Mouse (Mus musculus): Measurements from ENCODE around the gene Btbd16. TPM values are rescaled to one million over a fixed set of nuclear protein-coding genes. Genes with fewer than 3 reads are reported as not detected.

The Btbd16 gene
- polyA plus RNA-seq, 1 experiment from 2014 or later: not detected

GRCm38 (mm10) chr7:130773171-130773830 is 568 bp upstream of the Btbd16 start:
- H3K27ac ChIP-seq: no peak overlapping the region
- H3K4me2 ChIP-seq: no peak overlapping the region
- ATAC-seq (ENCODE audit: insufficient number of reproducible peaks, insufficient read depth, low FRiP score, low TSS enrichment, low read depth): no peak
- H3K4me1 ChIP-seq (replicated peaks): no peaks in the 10 kb centered on the region
- H3K4me3 ChIP-seq (replicated peaks): no peak overlapping the region
- no peaks in the 10 kb centered on the region for H3K27me3 ChIP-seq
- H3K36me3 ChIP-seq: no peaks in the 10 kb centered on the region
- H3K9me3 ChIP-seq: no peaks in the 10 kb centered on the region
- WGBS: 68% methylated on average over 11 of the region's 11 CpGs
- no peak overlapping the region for H3K9ac ChIP-seq (replicated peaks)

- H3K4me3 ChIP-seq (replicated peaks): no peak overlapping the region
- no peak overlapping the region for H3K27ac ChIP-seq
- no peaks in the 10 kb centered on the region; the same call in 1 of the 2 replicates for H3K4me1 ChIP-seq (replicated peaks)
- no peaks in the 10 kb centered on the region for H3K27me3 ChIP-seq
- no peaks in the 10 kb centered on the region for H3K9me3 ChIP-seq
- ATAC-seq (ENCODE audit: insufficient number of reproducible peaks, insufficient read depth, low FRiP score, low TSS enrichment, low read depth): no peak
- no peaks in the 10 kb centered on the region for H3K36me3 ChIP-seq
- WGBS: 56% methylated on average over 5 of the region's 5 CpGs
- H3K4me2 ChIP-seq: no peak overlapping the region
- H3K9ac ChIP-seq (replicated peaks): no peak overlapping the region
These were observed 7.1 kb downstream of the Btbd16 start for GRCm38 (mm10) chr7:130780866-130781419.

GRCm38 (mm10) chr7:130782501-130783050 is 8.7 kb downstream of the Btbd16 start:
- Histone ChIP-seq H3K4me1 (replicated peaks) (peaks cover 4% of the 10 kb centered on the region; the same call in 1 of the 2 replicates), H3K4me3 (replicated peaks) (no peak overlapping the region), H3K27me3 (no peaks in the 10 kb centered on the region), H3K36me3 (no peaks in the 10 kb centered on the region), H3K9me3 (no peaks in the 10 kb centered on the region), H3K4me2 (no peak overlapping the region), H3K27ac (no peak overlapping the region), H3K9ac (replicated peaks) (no peak overlapping the region)
- 77% methylated on average over 5 of the region's 5 CpGs for WGBS
- no peak for ATAC-seq (ENCODE audit: insufficient number of reproducible peaks, insufficient read depth, low FRiP score, low TSS enrichment, low read depth)

- 80% methylated on average over 12 of the region's 12 CpGs for WGBS
- H3K9ac ChIP-seq (replicated peaks): no peak overlapping the region
- H3K4me1 ChIP-seq (replicated peaks): peaks cover 4% of the 10 kb centered on the region; the same call in 1 of the 2 replicates
- H3K4me2 ChIP-seq: no peak overlapping the region
- no peak for ATAC-seq (ENCODE audit: insufficient number of reproducible peaks, insufficient read depth, low FRiP score, low TSS enrichment, low read depth)
- no peak overlapping the region for H3K4me3 ChIP-seq (replicated peaks)
- no peaks in the 10 kb centered on the region for H3K36me3 ChIP-seq
- no peaks in the 10 kb centered on the region for H3K27me3 ChIP-seq
- H3K27ac ChIP-seq: no peak overlapping the region
- no peaks in the 10 kb centered on the region for H3K9me3 ChIP-seq
These were observed 12.2 kb downstream of the Btbd16 start for GRCm38 (mm10) chr7:130785923-130786575.

- H3K36me3 ChIP-seq: no peaks in the 10 kb centered on the region
- no peaks in the 10 kb centered on the region for H3K27me3 ChIP-seq
- H3K4me1 ChIP-seq (replicated peaks): peaks cover 4% of the 10 kb centered on the region; the same call in 1 of the 2 replicates
- no peak overlapping the region for H3K9ac ChIP-seq (replicated peaks)
- H3K27ac ChIP-seq: no peak overlapping the region
- H3K9me3 ChIP-seq: no peaks in the 10 kb centered on the region
- H3K4me3 ChIP-seq (replicated peaks): no peak overlapping the region
- ATAC-seq (ENCODE audit: insufficient number of reproducible peaks, insufficient read depth, low FRiP score, low TSS enrichment, low read depth): no peak
- no peak overlapping the region for H3K4me2 ChIP-seq
- 80% methylated on average over 5 of the region's 5 CpGs for WGBS
These were observed 12.8 kb downstream of the Btbd16 start for GRCm38 (mm10) chr7:130786708-130787107.

GRCm38 (mm10) chr7:130787537-130787936 is 13.7 kb downstream of the Btbd16 start:
- H3K9ac ChIP-seq (replicated peaks): no peak overlapping the region
- no peak overlapping the region for H3K4me2 ChIP-seq
- no peak overlapping the region for H3K4me3 ChIP-seq (replicated peaks)
- peaks cover 4% of the 10 kb centered on the region; the same call in 1 of the 2 replicates for H3K4me1 ChIP-seq (replicated peaks)
- no peaks in the 10 kb centered on the region for H3K27me3 ChIP-seq
- H3K9me3 ChIP-seq: no peaks in the 10 kb centered on the region
- WGBS: 98% methylated on average over 4 of the region's 4 CpGs
- no peaks in the 10 kb centered on the region for H3K36me3 ChIP-seq
- no peak overlapping the region for H3K27ac ChIP-seq
- ATAC-seq (ENCODE audit: insufficient number of reproducible peaks, insufficient read depth, low FRiP score, low TSS enrichment, low read depth): no peak

- whole genome bisulfite sequencing: 71% methylated on average over 3 of the region's 3 CpGs
- H3K4me3 ChIP-seq (replicated peaks): no peak overlapping the region
- H3K27me3 ChIP-seq: no peaks in the 10 kb centered on the region
- H3K9me3 ChIP-seq: no peaks in the 10 kb centered on the region
- H3K36me3 ChIP-seq: no peaks in the 10 kb centered on the region
- peaks cover 4% of the 10 kb centered on the region; the same call in 1 of the 2 replicates for H3K4me1 ChIP-seq (replicated peaks)
- H3K27ac ChIP-seq: no peak overlapping the region
- no peak overlapping the region for H3K4me2 ChIP-seq
- no peak overlapping the region for H3K9ac ChIP-seq (replicated peaks)
- ATAC-seq (ENCODE audit: insufficient number of reproducible peaks, insufficient read depth, low FRiP score, low TSS enrichment, low read depth): no peak
These were observed 15.1 kb downstream of the Btbd16 start for GRCm38 (mm10) chr7:130788950-130789349.

- ATAC-seq (ENCODE audit: insufficient number of reproducible peaks, insufficient read depth, low FRiP score, low TSS enrichment, low read depth): no peak
- Histone ChIP-seq H3K36me3 (no peaks in the 10 kb centered on the region), H3K9ac (replicated peaks) (no peak overlapping the region), H3K4me2 (no peak overlapping the region), H3K4me3 (replicated peaks) (no peak overlapping the region), H3K27ac (no peak overlapping the region), H3K27me3 (no peaks in the 10 kb centered on the region), H3K4me1 (replicated peaks) (peaks cover 4% of the 10 kb centered on the region; the same call in 1 of the 2 replicates), H3K9me3 (no peaks in the 10 kb centered on the region)
- WGBS: 87% methylated on average over 7 of the region's 7 CpGs
These were observed 15.6 kb downstream of the Btbd16 start for GRCm38 (mm10) chr7:130789456-130789855.

- no peak for ATAC-seq (ENCODE audit: insufficient number of reproducible peaks, insufficient read depth, low FRiP score, low TSS enrichment, low read depth)
- Histone ChIP-seq H3K4me2 (no peak overlapping the region), H3K36me3 (no peaks in the 10 kb centered on the region), H3K4me3 (replicated peaks) (no peak overlapping the region), H3K27ac (no peak overlapping the region), H3K27me3 (no peaks in the 10 kb centered on the region), H3K9ac (replicated peaks) (no peak overlapping the region), H3K4me1 (replicated peaks) (peaks cover 7% of the 10 kb centered on the region), H3K9me3 (no peaks in the 10 kb centered on the region)
- WGBS: 46% methylated on average over 8 of the region's 9 CpGs
These were observed 19.8 kb downstream of the Btbd16 start for GRCm38 (mm10) chr7:130793671-130794070.

- Histone ChIP-seq H3K4me3 (replicated peaks) (no peak overlapping the region), H3K36me3 (no peaks in the 10 kb centered on the region), H3K27me3 (no peaks in the 10 kb centered on the region), H3K27ac (no peak overlapping the region), H3K4me1 (replicated peaks) (peaks cover 7% of the 10 kb centered on the region), H3K4me2 (no peak overlapping the region), H3K9ac (replicated peaks) (no peak overlapping the region), H3K9me3 (no peaks in the 10 kb centered on the region)
- 78% methylated on average over 8 of the region's 8 CpGs for WGBS
- ATAC-seq (ENCODE audit: insufficient number of reproducible peaks, insufficient read depth, low FRiP score, low TSS enrichment, low read depth): no peak
These were observed 22.9 kb downstream of the Btbd16 start for GRCm38 (mm10) chr7:130796786-130797185.

- no peaks in the 10 kb centered on the region for H3K9me3 ChIP-seq
- no peak overlapping the region for H3K4me2 ChIP-seq
- no peak overlapping the region for H3K27ac ChIP-seq
- no peaks in the 10 kb centered on the region for H3K27me3 ChIP-seq
- H3K4me1 ChIP-seq (replicated peaks): peaks cover 7% of the 10 kb centered on the region
- H3K4me3 ChIP-seq (replicated peaks): no peak overlapping the region
- 90% methylated on average over 6 of the region's 6 CpGs for WGBS
- H3K9ac ChIP-seq (replicated peaks): no peak overlapping the region
- H3K36me3 ChIP-seq: no peaks in the 10 kb centered on the region
- no peak for ATAC-seq (ENCODE audit: insufficient number of reproducible peaks, insufficient read depth, low FRiP score, low TSS enrichment, low read depth)
These were observed 23.7 kb downstream of the Btbd16 start for GRCm38 (mm10) chr7:130797524-130797923.

Measured in limb, embryonic 12.5 days (tissue).